Mouse (Mus musculus): ENCODE results near the gene Dusp12. TPM values are rescaled to one million over a fixed set of nuclear protein-coding genes. Genes with fewer than 3 reads are reported as not detected.

The Dusp12 gene
- 14.8 TPM for total RNA-seq (2023)

GRCm38 (mm10) chr1:170884978-170885561, at the start of gene Dusp12, which contains the start of gene Gm26620:
Gene Dusp12 (minus strand): TSS chr1:170885540.
Gene Gm26620 (plus strand): TSS chr1:170885065.

DNA sequence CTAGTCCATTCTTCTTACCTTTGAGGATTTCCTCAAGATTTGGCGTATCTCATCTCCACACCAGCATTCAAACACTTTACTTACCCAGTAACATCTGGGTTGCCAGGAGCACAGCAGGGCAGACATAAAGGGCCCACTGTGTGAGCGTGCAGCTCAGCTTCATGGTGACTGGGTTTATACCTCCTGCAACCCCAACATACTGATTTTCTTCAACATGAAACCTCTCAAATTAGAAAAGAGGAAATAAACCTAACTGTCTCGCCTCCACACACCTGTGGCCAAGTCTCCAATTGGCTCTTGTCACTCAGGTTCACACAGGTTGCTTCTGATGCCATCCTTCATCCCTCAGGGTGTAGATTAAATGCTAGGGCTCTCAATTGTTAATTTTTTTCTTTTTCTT, 42.0 kb upstream of the Dusp12 start, which contains the start of gene Fcrla:
Fcrla (minus strand) TSS at position 206 of the 400 bp plus-strand sequence.

GRCm38 (mm10) chr1:170912891-170913615, 27.7 kb upstream of the Dusp12 start, which contains the start of gene Fcrlb:
Gene Fcrlb (minus strand): TSS chr1:170912941.

DNA sequence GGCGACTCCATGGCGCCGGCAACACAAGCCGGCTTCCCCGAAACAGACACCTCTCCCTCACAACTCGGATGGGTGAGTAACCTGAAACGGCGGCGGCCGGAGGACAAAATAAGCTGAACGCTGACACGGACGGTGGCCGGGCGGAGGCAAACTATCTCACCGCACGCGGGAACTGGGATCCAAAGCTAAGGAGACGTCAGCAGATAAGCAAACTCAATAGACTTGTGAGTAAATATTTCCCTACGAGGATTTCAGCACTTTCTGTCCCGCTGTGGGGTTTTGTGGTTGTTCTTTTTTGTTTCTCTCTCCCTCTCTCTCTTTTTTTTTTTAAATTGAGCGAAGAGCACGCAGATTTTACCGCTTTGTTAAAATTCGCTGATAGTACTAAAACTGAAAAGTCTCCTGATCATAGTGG, 17.6 kb downstream of the Dusp12 start, which contains the start of gene Atf6:
Atf6 (minus strand) TSS at position 81 of the 415 bp plus-strand sequence.

Other genes starting within 250 kb of the Dusp12 start
- gene Olfml2b, start 241.0 kb downstream of the Dusp12 start, total RNA-seq (2023), result not detected
- gene Atf6, start 17.8 kb downstream of the Dusp12 start, total RNA-seq (2023), result 8.9 TPM
- not detected for gene Gm26620, start 475 bp downstream of the Dusp12 start, total RNA-seq (2023)
- gene Fcrlb, start 27.4 kb upstream of the Dusp12 start, total RNA-seq (2023), result not detected
- 32.9 TPM for gene Fcrla, start 42.0 kb upstream of the Dusp12 start, total RNA-seq (2023)
- gene Fcgr2b, start 91.0 kb upstream of the Dusp12 start, total RNA-seq (2023), result 18.3 TPM
- gene Fcgr4, start 133.4 kb upstream of the Dusp12 start, total RNA-seq (2023), result 1.3 TPM
- gene Fcgr3, start 179.4 kb upstream of the Dusp12 start, total RNA-seq (2023), result 3.4 TPM
- gene Cfap126, start 228.4 kb upstream of the Dusp12 start, total RNA-seq (2023), result not detected